Mouse (Mus musculus) granulocyte monocyte progenitor cell, adult 5-6 weeks (primary cell): ENCODE results near the gene Ankrd27. TPM values are rescaled to one million over a fixed set of nuclear protein-coding genes. Genes with fewer than 3 reads are reported as not detected.

Experiments
- ATAC-seq: replicated peaks from 2 replicates; pipeline ENCODE4 v1.8.0; 2016; ENCODE audit warnings: mild to moderate bottlenecking, moderate TSS enrichment, inconsistent platforms; ENCODE audit not compliant: poor library complexity, severe bottlenecking
- total RNA-seq, 2 experiments: library from RNA; stranded (forward) in 1 of 2; stranded (reverse) in 1 of 2; fragments of 200-712, 200-1000 nt in 1 of 2; fragments of >200 nt in 1 of 2; fragmentation: Nextera tagmentation in 1 of 2; gene quantifications; 2 replicates each; pipeline ENCODE4 v1.2.3; 2014 to 2017

Gene Ankrd27
- total RNA-seq, 2 experiments from 2014 or later = 40.4 to 49.7 TPM

DNA sequence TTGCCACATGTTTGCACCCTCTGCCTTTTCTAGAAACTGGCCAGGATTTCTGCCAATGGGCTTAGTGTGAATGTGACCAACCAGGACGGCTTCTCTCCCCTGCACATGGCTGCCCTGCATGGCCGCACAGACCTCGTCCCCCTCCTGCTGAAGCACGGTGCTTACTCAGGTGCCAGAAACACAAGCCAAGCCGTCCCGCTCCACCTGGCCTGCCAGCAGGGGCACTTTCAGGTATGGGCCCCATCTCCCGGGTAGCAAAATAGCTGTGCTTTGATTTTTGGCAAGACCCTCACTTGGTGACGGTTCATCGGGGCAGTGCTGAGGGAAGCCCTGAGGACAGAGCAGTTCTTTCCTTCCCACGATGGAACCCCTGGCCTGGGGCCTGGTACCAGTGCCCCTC is 41.3 kb downstream of the Ankrd27 start:
- no peak for ATAC-seq

DNA sequence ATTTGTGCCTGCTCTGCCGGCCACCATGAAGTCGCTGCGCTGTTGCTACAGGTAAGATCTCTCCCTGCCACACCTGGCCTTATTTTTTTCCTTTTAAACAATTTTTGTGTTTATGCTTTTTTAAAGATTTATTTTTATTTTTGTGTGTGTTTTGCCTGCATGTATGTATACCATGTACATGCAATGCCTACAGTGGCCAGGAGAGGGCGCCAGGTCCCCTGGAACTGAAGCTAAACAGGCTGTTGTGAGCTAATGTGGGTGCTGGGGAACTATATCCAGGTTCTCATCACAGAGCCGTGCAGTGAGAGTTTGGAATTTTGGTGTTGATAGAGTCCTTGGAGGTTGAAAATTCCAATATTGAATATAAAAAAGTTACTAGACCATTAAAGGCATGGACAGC is 42.5 kb downstream of the Ankrd27 start:
- peak; percentile 71 for ATAC-seq

DNA sequence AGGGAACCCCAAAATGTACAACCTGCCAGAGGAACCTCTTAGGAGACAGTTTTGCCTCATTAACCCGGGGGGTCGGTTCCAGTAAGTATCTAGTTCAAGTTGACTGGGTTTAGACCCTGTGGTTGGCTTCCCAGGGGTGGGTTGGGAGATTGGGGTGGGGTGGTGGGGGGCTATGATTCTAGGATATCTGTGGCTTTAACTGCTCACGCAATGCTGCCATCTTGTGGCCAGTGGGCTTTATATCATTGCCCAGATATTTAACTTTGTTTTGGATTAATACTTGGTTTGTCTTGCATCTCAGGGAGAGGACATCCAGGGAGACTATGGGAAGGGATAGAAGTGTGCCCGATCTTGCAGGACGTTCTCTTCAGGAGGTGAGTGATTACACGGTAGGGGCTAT is 50.2 kb downstream of the Ankrd27 start:
- peak; percentile 66 for ATAC-seq

DNA sequence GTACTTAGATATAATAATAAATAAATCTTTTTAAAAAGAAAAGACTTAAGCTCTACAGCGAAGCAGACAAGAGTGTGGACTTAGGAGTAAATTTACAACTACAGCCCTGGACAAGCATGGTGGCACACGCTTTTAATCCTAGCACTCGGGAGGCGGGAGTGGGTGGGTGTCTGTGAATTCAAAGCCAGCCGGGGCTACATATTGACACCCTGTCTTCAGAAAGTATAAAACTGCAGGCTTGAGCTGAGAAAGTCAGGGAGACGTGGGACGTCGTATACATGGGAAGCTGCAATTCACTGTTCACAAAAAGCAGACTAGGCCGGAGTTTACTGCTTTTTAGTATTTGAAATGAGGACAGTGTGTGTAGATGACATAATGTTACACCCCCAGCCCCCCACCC is 50.8 kb downstream of the Ankrd27 start:
- ATAC-seq = no peak

DNA sequence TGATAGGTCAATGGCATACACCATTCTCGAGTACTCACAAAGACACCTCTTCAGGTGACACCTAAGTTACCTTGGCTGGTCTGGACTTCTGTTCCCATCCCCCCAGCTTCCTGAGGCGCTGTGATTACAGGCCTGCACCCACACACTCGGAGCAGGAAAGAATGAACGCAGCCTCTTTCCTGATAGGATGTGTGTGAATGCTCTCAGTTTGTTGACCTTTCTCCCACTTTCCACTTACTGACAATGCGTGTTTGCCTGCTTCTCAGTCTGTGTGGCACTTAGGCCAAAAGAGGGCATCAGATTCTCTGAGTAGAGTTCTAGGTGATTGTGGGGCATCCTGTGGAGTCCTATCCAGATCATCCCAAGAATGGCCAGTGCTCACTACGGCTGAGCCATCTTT is 54.0 kb downstream of the Ankrd27 start:
- no peak for ATAC-seq

DNA sequence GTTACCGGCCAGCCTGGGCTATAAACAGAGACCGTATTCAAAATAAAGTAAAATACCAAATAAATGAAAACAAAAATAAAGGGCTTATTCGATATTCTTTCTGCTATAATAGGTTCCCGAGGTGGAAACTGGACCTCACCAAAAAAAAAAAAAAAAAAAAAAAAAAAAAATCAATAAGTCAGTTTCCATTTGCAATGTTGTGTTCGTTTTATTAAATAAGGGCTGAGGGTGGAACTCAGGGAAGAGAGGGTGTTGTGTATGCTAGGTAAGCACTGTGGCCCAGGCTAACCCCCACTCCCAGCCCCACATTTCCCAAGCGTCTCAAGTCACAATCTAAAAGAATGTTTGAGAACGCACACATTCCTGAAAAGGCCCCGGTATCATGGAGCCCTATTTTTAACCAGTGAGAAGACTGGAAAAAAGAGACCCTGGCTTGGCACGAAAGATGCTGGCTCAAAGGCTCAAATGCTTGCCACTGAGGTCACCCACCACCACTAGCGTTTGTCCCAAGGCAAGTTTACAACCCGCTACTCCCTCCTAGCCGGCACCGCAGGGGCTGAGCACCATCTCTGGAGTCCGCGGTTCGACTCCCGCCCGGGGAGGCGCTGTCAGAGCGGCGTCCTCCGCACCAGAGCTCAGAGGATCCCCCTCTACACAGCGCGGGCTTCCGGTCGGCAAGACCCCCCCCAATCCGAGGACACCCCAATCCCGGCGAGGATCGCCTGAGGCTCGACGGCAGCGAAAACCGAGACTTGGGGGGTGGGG is 60.5 kb downstream of the Ankrd27 start:
- peak; percentile 16 for ATAC-seq

DNA sequence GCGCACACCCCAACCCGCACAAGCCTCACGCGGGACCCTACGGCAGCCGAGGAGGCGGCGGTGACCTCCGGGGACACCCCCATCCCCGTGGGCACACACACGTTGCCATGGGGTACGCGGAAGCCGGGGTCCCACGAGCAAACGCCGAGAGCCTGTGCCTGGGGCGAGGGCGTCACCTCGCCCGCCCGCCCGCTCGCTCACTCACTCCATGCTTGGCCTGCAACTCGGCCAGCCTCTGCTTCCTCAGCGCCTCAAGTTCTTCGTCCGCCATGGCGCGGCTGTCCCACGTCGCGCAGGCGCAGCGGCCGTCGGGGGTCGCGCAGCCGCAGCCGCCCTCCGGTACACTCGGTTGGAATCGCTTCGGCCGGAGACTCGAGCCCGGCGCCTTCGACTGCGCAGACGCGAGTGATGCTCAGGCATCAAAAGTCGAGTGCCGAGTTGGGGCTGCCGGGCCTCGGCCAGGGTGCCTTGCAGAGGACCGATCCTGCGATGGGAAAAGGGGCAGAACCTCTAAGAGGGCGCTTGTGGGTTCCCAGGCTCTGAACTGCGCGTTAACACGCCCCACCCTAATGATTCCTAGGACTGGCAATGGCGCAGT is 61.2 kb downstream of the Ankrd27 start, which contains the start of gene Pdcd5:
TSS of gene Pdcd5 (minus strand) at position 421 of the 598 bp plus-strand sequence.
- ATAC-seq = peak; percentile 89

DNA sequence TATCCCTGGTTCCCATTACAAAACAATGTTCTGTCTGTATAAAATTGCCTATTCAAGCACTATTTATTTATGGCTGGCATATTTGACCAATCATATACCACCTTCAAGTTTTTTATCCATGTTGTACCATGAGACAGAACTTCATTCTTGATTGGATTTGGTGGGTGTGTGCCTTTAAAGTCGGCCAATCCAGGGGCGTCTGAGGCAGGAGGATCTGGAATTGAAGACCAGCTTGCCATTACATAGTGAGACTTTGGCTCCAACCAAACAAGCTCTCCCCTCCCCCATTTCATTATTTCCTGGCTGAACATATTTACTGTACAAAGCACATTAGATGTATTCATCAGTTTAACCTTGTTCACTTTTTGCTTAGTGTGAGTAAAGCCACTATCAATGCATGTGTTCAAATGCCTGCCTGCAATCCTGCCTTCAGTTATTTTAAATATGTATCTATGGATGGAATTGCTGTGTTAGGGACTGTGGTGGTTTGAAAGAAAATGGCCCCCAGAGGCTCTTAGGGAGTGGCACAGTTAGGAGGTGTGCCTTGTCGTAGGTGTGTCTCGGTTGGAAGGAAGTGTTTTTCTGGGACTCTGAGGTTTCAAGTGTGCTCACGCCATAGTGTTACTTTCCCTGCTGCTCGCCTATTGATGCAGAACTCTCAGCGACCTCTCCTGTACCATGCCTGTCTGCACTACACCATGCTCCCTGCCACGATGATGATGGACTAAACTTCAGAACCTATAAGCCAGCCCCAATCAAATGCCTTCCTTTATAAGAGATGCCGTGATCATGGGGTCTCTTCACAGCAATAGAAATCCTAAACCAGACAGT is 62.4 kb downstream of the Ankrd27 start:
- ATAC-seq = no peak

DNA sequence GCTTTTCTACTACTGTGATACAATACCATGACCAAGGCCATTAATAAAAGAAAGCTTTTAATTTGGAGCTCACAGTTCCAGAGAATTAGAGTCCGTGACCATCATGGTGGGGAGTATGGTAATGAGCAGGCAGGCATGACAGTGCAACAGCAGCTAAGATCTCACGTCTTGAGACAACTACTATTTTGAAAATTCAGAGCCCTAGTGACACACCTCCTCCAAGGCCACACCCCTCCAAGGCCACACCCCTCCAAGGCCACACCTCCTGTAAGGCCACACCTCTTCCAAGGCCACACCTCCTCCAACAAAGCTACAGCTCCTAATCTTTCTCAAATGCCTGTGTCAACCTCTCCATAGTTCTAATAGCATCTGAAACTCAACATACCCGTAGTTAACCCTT is 63.0 kb downstream of the Ankrd27 start:
- ATAC-seq = peak; percentile 71

DNA sequence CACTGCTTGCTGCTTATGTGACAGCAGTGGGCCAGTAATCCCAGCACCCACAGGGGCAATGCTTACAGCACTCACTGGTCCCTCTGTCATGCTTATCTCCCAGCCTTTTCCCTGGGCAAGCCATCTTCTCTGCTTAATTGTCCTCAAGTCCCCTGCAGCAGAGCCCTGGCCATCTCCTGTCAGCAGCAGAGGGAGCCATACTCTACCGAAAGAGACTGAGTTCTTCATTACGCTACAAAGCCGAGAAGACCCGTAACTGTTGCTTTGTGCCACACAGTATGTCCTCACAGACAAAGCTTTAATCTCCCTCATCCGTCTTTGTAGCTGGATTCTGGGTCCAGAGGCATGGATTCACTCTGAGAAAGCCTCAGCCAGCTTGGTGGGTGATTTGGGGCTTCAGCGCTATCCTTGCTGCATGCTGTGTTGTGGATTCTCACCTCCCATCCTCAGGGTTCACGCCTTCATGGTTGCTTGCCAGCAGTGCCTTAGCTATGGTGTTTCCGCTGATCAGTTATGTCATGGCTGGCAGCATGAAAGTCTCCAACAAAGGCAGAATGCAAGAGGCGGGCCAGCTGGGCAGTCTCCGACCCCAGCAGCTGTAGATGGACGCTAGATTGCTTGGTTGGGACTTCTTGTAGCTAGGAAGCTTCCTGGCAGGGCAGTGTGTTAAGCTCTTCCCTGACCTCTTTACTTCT is 64.8 kb downstream of the Ankrd27 start:
- ATAC-seq = no peak

DNA sequence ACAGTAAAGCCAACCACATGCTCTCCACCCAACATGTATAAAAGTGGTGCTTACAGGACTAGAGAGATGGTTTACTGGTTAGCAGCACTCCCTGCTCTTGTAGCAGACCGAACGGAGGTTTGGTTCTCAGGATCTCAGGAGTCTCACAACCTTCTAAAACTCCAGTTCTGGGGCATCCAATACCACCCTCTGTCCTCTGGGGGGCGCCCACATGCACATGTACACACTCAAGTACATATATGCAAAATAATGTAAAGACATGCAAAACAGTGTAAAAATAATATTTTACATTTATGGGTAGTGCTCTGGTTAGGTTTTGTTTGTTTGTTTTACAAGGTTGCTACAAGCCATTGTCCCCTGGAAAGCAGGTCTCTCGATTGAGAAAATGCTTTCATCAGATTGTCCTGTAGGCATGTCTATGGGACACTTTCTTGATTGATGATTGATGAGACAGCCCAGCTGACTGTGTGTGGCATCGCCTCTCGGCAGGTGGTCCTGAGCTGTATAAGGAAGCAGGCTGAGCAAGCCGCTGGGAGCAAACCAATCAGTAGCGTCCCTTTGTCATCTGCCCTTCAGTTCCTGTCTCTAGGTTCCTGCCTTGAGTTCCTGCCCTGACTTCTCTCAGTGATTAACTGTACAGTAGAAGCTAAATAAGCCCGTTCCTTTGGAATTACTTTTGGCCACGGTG is 65.7 kb downstream of the Ankrd27 start:
- ATAC-seq = no peak

DNA sequence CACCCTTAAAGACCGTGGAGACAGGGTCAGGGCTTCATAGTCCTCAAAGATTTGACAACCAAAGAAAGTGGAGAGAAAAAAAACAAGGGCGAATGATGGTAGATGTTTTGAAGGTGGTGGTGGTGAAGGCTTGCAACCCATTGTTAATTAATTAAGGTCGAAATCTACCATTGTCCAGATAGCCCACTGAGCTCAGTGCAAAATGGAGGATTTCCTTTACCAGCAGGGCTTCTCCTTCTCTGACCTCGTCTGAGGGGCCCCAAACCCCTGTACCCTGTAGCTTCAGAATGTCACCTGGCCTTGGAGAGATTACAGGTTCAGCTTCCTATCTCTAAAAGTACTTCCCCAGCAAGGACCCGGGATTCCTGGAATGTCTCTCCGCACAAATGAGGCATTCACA is 71.8 kb downstream of the Ankrd27 start:
- no peak for ATAC-seq

DNA sequence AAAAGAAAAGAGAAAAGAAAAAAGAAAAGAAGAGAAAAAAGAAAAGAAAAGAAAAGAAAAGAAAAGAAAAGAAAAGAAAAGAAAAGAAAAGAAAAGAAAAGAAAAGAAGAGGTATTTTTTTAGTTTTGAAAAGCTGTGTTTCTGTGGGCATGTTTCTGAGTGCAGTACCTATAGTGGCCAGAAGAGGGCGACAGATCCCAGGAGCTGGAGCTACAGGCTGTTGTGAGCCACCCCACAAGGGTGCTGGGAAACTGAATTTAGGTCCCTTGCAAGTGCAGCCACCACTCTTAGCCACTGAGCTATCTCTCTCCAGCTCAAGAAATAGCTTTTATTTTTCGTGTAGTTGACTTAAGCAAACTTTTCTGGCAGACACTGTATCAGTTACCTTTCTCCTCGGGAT is 73.1 kb downstream of the Ankrd27 start:
- ATAC-seq = peak; percentile 61

DNA sequence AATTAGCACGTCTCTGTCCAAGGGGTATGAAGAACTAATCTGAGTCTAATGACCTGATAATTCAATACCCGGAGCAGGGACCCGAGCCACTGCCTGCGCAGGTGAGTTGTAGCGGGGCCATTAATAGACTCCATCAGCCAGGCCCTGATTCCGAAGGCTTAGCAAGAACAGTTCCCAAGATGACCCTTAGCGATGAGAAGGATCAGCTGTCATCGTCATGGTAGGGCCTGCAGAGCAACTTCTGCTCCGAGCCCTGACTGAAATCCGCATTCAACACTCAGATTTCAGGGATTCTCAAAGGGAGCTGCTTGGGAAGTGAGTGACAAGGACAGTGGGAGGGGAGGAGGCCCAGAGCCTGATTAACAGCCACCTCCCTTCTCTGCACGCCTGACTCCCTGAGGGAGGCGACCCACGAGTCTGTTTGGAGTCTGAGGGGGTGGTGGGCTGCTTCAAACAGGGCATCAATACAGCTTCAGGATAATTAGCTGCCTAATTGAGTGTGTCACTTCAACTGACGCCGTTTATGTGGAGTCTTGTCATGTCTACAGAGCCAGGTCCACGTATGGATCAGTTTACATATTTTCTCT is 77.8 kb downstream of the Ankrd27 start:
- no peak for ATAC-seq

DNA sequence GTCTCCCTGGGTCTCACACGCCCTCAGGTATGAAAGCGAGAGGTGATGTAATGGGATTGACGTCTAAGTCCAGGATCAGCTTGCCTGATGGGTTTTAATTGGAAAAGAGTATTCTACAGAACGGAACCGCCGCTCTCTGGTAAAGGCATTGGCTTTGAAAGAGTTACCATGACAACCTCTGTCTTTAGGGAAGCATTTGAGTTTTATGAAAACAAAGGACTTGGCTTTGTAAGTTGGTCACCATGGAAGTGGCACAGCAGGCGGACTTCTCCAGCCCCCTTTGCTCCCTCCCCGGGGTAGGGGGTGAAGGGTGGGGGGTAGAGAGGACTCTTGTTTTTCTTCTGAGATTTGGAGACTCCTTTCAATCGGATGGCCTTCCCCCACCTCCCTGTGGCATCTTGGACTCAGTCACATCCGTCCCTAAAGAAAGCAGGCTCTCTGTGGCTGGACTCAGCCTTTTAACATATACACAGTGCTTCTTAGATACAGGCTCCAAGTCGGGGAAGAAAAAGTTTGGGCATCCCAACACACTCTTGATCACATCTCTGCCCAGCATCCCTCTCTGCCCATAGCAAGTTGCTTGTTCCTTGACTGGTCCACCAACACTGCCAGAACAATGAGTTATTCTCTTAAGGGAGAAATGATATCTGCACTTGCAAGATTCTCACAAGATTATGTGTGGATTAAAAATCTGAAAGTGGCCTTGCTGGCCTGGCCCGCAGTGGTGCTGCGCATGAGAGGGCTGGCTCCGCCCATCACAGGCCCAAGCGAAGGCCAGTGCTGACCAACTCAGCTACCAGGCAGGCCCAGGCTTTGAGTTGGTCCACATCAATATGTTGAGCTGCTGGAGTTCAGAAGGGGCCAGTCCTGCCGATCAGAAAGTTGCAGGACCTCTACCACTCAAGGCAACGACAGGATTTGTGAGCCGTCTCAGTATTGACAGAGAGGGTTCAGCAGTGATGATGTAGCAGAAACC is 82.3 kb downstream of the Ankrd27 start:
- no peak for ATAC-seq

DNA sequence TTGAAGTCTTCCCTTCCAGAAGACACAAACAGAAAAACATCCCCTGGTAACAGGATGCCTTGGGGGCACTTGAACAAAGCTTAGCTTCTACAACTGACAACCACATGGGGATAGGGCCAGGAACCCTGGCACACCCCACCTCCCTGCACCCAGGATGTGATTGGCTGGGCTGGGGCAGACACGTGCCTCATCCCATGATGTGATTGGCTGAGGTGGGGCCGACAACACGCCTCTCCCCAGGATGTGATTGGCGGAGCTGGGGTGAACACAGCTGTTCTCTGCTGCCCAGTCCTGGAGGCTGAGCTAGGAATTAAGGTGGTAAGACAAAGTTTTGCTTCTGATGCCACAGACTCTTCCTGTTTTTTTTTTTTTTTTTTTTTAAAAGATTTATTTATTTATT is 92.9 kb downstream of the Ankrd27 start:
- no peak for ATAC-seq

DNA sequence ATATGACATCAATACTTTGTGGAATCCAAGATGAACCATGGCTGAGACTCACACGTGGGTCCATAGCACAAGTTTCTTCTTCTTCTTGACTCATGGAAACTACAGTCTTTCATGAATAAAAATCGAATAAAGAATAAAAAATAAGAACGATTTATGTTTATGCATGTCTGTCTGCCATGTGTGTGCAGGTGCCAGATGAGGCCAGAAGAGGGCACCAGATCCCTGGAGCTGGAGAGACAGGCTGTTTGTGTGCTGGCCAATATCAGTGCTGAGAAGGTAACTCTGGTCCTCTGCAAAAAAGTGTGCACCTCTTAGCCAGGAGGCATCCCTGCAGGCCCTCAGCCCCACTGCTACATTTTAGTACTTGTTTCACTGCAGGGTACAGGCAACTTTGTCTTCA is 95.5 kb downstream of the Ankrd27 start:
- ATAC-seq = no peak; the same call in 1 of the 2 replicates

DNA sequence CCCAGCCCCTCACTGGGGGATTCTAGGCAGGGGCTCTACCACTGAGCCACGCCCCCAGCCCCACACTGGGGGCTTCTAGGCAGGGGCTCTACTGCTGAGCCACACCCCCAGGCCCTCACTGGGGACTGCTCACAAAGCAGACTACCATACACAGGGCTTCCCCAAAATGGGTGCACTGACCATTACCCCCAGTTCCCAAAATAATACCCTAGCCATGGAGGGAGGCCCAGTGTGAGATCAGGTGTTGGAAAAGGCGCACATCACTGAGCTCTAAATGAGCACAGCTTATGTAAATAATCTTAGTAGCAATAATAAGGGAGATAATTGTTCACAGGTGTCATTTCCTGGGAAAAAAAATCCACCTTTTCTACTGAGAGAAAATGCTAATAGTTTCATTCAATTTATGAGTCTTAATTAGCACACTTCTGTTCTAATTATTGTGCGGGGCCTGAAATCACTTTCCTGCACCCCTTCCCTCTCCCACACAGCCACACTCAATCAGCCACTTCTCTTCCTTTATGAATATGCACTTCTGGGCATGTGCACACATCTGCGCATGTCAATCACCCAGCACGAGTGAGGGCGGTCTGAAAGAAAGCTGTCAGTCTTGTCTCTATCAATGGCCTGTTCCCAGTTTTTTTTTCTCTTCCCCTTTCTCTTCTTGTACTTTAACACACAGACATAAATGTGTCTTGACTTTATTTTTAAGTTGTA is 97.5 kb downstream of the Ankrd27 start:
- ATAC-seq = no peak
